Mouse (Mus musculus) heart, adult 2 months (tissue): Measurements from ENCODE around the gene Cpa5. TPM values are rescaled to one million over a fixed set of nuclear protein-coding genes. Genes with fewer than 3 reads are reported as not detected.
A peak's percentile ranks its signal among the peaks of the same experiment; 100 is the strongest.

Source experiments
- DNase-seq, 2 experiments: peaks; one replicate each; pipeline ENCODE4 v3.0.0; 2021
- H3K27ac ChIP-seq: fragments of 200-600 bp; 2 replicates; pipeline ENCODE4 v1.8.1; 2022
- H3K27me3 ChIP-seq: fragments of 200-500 bp; 2 replicates; pipeline ENCODE4 v1.6.1; 2012; ENCODE audit warnings: mild to moderate bottlenecking, low read length, inconsistent platforms, mixed read lengths; ENCODE audit not compliant: control insufficient read depth, insufficient read depth
- H3K36me3 ChIP-seq: fragments of 200-500 bp; 2 replicates; pipeline ENCODE4 v1.6.1; 2012; ENCODE audit warnings: low read length, inconsistent platforms; ENCODE audit not compliant: control insufficient read depth, insufficient read depth
- H3K4me1 ChIP-seq: fragments of 200-500 bp; 2 replicates; pipeline ENCODE4 v1.6.1; 2011; ENCODE audit warnings: low read length; ENCODE audit not compliant: control insufficient read depth, insufficient read depth
- H3K4me3 ChIP-seq: fragments of 200-600 bp; 2 replicates; pipeline ENCODE4 v1.8.1; 2022
- H3K79me2 ChIP-seq: fragments of 200-500 bp; replicated peaks from 2 replicates; pipeline ENCODE4 v1.6.1; 2012; ENCODE audit warnings: mild to moderate bottlenecking, inconsistent platforms, low read length, moderate library complexity, mixed read lengths; ENCODE audit not compliant: control insufficient read depth, insufficient read depth
- H3K9ac ChIP-seq: fragments of 200-500 bp; 2 replicates; pipeline ENCODE4 v1.6.1; 2012; ENCODE audit warnings: low read depth, mild to moderate bottlenecking, control low read depth, inconsistent platforms, low read length, mixed read lengths
- CTCF ChIP-seq: fragments of 200-600 bp; IDR thresholded peaks from 2 replicates; pipeline ENCODE4 v1.8.1; 2022; ENCODE audit warnings: antibody characterized with exemption, mild to moderate bottlenecking, moderate library complexity
- EP300 ChIP-seq: fragments of 200-500 bp; IDR thresholded peaks from 2 replicates; pipeline ENCODE4 v1.6.1; 2011; ENCODE audit warnings: low read depth, low read length, control low read depth; ENCODE audit not compliant: insufficient read depth
- POLR2A ChIP-seq: fragments of 200-500 bp; IDR thresholded peaks from 2 replicates; pipeline ENCODE4 v1.6.1; 2011; ENCODE audit warnings: mild to moderate bottlenecking, low read depth, low read length, control low read depth; ENCODE audit not compliant: insufficient read depth
- WGBS: fragments of 180-500 bp; shearing (Covaris S2); methylation state at CpG from one replicate; pipeline ENCODE4 v1.1.7; 2018; 5-methylcytosine and 5-hydroxymethylcytosine counted together
- intact Hi-C: fragments of 180-260 bp; cut with DNase I; formaldehyde crosslinking; loops from one replicate; pipeline ENCODE4 v1.15.1; 2025
- polyA plus RNA-seq: library from polyadenylated mRNA; depleted of rRNA; stranded (reverse); fragments of >200 nt; gene quantifications from 2 replicates; pipeline ENCODE4 v1.2.3, GENCODE M21; 2012; rRNA removed
- total RNA-seq, 2 experiments: library from RNA; stranded (reverse); gene quantifications; 2 replicates each; pipeline ENCODE4 v1.2.3; 2021

The Cpa5 gene
- total and polyA plus RNA-seq, 3 experiments: not detected

DNA sequence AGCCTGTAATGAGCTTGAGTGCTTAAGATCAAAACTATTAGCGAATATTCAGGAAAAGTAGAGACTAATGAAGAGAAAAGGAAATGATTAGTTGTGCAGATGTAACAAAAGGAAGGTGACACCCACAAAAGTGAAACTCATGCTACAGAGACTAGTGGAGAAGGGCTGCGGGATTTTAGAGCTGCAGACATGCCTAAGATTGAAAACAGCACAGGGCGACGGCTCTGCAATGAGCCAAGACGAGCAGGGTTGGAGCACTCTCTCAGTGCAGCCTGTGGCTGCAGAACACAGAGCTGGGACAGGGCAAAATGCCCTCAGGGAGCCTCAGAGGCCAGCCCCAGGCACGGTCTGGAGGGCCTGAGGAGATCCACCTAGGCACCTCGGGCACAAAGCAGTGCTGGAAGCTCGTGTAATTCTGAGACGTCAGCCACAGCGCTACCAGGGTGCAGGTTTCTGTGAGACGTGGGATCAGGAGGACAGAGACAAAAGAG lies 64.5 kb downstream of the Cpa5 start:
- peak; percentile 29 to 49 for DNase-seq
- peak overlapping the region; percentile 28 for H3K4me3 ChIP-seq
- peaks cover 5% of the 10 kb centered on the region for H3K4me1 ChIP-seq
- peak overlapping the region; percentile 32 for H3K27ac ChIP-seq
- peak overlapping the region; percentile 74 for H3K9ac ChIP-seq
- TF ChIP-seq POLR2A: no peak
- TF ChIP-seq CTCF: no peak
- TF ChIP-seq EP300: no peak
- H3K27me3 ChIP-seq: no peaks in the 10 kb centered on the region
- intact Hi-C loops: no loop called here
- peaks cover 2% of the 10 kb centered on the region; the same call in 1 of the 2 replicates for H3K36me3 ChIP-seq
- WGBS: 27% methylated on average over 11 of the region's 11 CpGs
- no peaks in the 10 kb centered on the region for H3K79me2 ChIP-seq

DNA sequence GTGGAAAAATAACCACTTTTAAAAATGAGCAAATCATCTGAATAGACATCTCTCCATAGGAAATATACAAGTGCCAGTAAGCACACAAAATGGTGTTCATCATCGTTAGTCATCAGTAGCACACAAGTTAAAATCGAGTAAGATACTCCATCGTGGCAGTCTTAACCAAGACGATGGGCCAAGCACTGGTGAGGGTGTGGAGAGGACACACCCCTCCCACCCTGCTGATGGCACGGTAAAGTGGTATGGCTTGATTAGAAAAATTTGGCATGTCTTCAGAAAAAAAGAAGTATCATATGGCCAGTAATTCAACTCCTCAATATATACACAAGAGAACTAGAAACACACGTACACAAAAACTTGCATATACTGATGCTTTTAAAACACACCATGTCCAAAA lies 65.7 kb downstream of the Cpa5 start:
- Histone ChIP-seq H3K4me1 (peaks cover 5% of the 10 kb centered on the region), H3K79me2 (no peaks in the 10 kb centered on the region), H3K27ac (no peak overlapping the region), H3K27me3 (no peaks in the 10 kb centered on the region), H3K4me3 (no peak overlapping the region), H3K9ac (no peak overlapping the region), H3K36me3 (peaks cover 2% of the 10 kb centered on the region; the same call in 1 of the 2 replicates)
- TF ChIP-seq CTCF: no peak
- no peak for TF ChIP-seq POLR2A
- no peak for TF ChIP-seq EP300
- 93% methylated on average over 6 of the region's 6 CpGs for WGBS
- DNase-seq: no peak
- intact Hi-C loops: no loop called here

DNA sequence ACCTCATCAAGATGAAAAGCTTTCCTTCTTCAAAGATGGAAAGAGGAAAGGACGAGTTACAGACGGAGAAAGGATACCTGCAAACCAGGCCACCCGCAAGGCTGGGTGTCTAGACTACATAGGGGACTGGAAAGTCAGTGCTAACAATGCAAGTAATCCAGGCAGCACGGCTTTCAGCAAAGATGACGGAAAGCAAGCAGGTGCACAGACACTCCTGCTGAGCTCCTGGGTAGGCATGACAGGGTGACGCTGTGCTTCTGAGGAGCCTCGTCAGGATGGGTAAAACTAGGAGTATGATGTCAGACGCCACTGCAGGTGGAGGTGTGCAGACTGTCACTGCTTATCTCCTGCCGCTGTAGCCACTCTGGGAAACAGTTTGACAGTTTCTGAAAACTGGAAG lies 66.8 kb downstream of the Cpa5 start:
- no peaks in the 10 kb centered on the region for H3K79me2 ChIP-seq
- no peak for TF ChIP-seq EP300
- no peak for TF ChIP-seq CTCF
- no peak for TF ChIP-seq POLR2A
- H3K4me1 ChIP-seq: peaks cover 7% of the 10 kb centered on the region
- intact Hi-C loops: no loop called here
- WGBS: 95% methylated on average over 9 of the region's 9 CpGs
- H3K4me3 ChIP-seq: no peak overlapping the region
- DNase-seq: no peak
- H3K27ac ChIP-seq: no peak overlapping the region
- no peaks in the 10 kb centered on the region for H3K27me3 ChIP-seq
- H3K9ac ChIP-seq: no peak overlapping the region
- peaks cover 2% of the 10 kb centered on the region; the same call in 1 of the 2 replicates for H3K36me3 ChIP-seq

DNA sequence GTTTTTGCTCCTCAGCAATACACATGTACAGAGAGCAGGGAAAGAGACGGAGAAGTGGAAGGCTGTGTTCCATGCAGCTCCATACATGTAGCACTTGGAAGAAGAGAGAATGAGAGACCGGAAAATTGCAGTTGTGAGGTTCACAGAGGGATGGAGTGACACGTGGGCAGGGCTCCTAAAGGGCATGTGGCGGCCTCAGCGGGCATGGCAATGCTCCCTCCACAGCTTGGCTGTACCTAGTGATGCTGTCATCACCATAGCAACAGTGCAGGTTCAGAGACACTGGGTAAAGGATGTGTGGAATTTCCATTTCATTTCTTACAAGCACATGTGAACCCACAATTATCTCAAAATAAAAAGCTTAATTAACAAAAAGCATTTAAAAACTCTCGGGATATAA lies 67.7 kb downstream of the Cpa5 start:
- Histone ChIP-seq H3K79me2 (no peaks in the 10 kb centered on the region), H3K9ac (no peak overlapping the region), H3K4me1 (peaks cover 10% of the 10 kb centered on the region), H3K27me3 (no peaks in the 10 kb centered on the region), H3K4me3 (no peak overlapping the region), H3K36me3 (peaks cover 2% of the 10 kb centered on the region; the same call in 1 of the 2 replicates), H3K27ac (no peak overlapping the region)
- WGBS: 89% methylated on average over 6 of the region's 6 CpGs
- no peak for DNase-seq
- TF ChIP-seq CTCF (no peak), POLR2A (no peak), EP300 (no peak)
- intact Hi-C loops: no loop called here

DNA sequence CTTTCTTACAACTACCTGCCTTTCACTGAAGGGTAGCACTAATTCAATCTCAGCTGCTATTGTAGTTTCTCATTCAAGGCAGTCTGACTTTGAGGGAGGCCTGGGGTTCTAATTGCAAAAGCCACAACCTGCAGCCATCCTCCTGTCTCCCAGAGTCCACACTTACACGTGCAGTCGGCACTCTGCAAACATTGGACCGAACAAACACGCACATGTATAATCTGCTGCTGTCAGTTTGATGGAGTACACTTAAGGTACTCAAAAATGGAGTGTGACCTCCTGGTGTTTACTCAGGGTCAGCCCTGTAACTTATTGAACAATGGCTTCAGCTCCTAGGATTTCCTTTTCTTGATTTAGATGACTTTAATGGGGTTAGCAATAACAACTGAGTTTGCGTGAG lies 68.8 kb downstream of the Cpa5 start:
- no peak for TF ChIP-seq EP300
- TF ChIP-seq POLR2A: no peak
- TF ChIP-seq CTCF: no peak
- H3K79me2 ChIP-seq: no peaks in the 10 kb centered on the region
- H3K27ac ChIP-seq: no peak overlapping the region
- WGBS: 49% methylated on average over 5 of the region's 5 CpGs
- no peaks in the 10 kb centered on the region for H3K27me3 ChIP-seq
- H3K4me3 ChIP-seq: no peak overlapping the region
- H3K36me3 ChIP-seq: no peaks in the 10 kb centered on the region; the same call in 1 of the 2 replicates
- no peak for DNase-seq
- intact Hi-C loops: no loop called here
- peaks cover 8% of the 10 kb centered on the region for H3K4me1 ChIP-seq
- no peak overlapping the region for H3K9ac ChIP-seq

DNA sequence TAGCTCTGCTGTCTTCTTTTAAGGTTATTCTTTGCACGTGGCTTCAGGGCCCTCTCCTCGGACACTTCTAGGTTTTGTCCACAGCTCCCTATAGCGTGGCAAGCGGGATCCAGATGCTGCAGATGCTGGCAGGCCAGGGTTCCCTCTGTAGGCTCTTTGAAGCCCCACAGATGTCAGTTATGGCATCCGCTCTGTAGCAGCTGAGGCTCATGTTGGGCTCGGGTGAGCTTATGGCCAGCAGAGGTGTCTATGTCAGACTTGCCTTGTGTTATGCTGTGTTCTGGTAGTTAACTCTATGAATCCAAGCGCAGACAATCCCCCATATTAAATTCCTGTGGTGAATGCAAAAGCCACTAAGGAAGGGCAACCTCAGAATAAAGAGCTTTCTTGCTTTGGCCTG lies 69.6 kb downstream of the Cpa5 start:
- no peaks in the 10 kb centered on the region for H3K79me2 ChIP-seq
- 85% methylated on average over 7 of the region's 7 CpGs for WGBS
- no peak for DNase-seq

More for the DNA sequence above, 69.6 kb downstream of the Cpa5 start:
- Histone ChIP-seq H3K36me3 (no peaks in the 10 kb centered on the region), H3K27me3 (no peaks in the 10 kb centered on the region), H3K27ac (no peak overlapping the region), H3K4me1 (peaks cover 7% of the 10 kb centered on the region), H3K9ac (no peak overlapping the region), H3K4me3 (no peak overlapping the region)
- intact Hi-C loops: no loop called here
- TF ChIP-seq POLR2A: no peak
- TF ChIP-seq CTCF: no peak
- no peak for TF ChIP-seq EP300

Other genes starting within 250 kb of the Cpa5 start
- 10 to 100 TPM; 16.0 to 16.2 TPM for gene Zc3hc1, start 220.0 kb upstream of the Cpa5 start, total RNA-seq
- gene Zc3hc1, start 220.0 kb upstream of the Cpa5 start, polyA plus RNA-seq: 13.4 and 15.1 TPM in 2 replicates
- 10 to 100 TPM; 47.4 to 52.0 TPM for gene Klhdc10, start 209.1 kb upstream of the Cpa5 start, total RNA-seq
- gene Klhdc10, start 209.1 kb upstream of the Cpa5 start, polyA plus RNA-seq: 19.4 and 41.4 TPM in 2 replicates
- 1 to 10 TPM; 6.3 to 7.5 TPM for gene Tmem209, start 101.2 kb upstream of the Cpa5 start, total RNA-seq
- gene Tmem209, start 101.2 kb upstream of the Cpa5 start, polyA plus RNA-seq: 15.9 and 32.9 TPM in 2 replicates
- gene Ssmem1, start 101.2 kb upstream of the Cpa5 start, total RNA-seq: not detected
- 0.16 TPM in 1 of 2 replicates, not detected in the other for gene Ssmem1, start 101.2 kb upstream of the Cpa5 start, polyA plus RNA-seq
- gene Cpa2, start 69.4 kb upstream of the Cpa5 start, total RNA-seq: not detected
- gene Cpa2, start 69.4 kb upstream of the Cpa5 start, polyA plus RNA-seq: 0.12 TPM in 1 of 2 replicates, not detected in the other
- not detected for gene Cpa4, start 42.6 kb upstream of the Cpa5 start, total RNA-seq
- not detected in 2 replicates for gene Cpa4, start 42.6 kb upstream of the Cpa5 start, polyA plus RNA-seq
- gene Cpa1, start 28.2 kb downstream of the Cpa5 start, total RNA-seq: under 1 TPM in 1 of 2 experiments, not detected in 1; 0.14 TPM
- gene Cpa1, start 28.2 kb downstream of the Cpa5 start, polyA plus RNA-seq: 0.21 and 0.44 TPM in 2 replicates
- gene Cep41, start 82.7 kb downstream of the Cpa5 start, total RNA-seq: 1 to 10 TPM; 1.3 to 1.4 TPM
- gene Cep41, start 82.7 kb downstream of the Cpa5 start, polyA plus RNA-seq: 1.9 and 2.3 TPM in 2 replicates
- gene Mest, start 112.5 kb downstream of the Cpa5 start, total RNA-seq: 1 to 10 TPM; 6.2 to 8.3 TPM
- gene Mest, start 112.5 kb downstream of the Cpa5 start, polyA plus RNA-seq: 19.5 and 28.1 TPM in 2 replicates